ENCODE assay signal across 14 mouse cellular contexts in genomic region chr1:161444858-161445257, GRCm38 (mm10). TPM values are rescaled to one million over a fixed set of nuclear protein-coding genes. Genes with fewer than 3 reads are reported as not detected.
DNase-seq lines count a peak whose midpoint lies in the region; ATAC-seq lines count a peak whose summit lies in the region.
"Had no signal": no experiment of that assay in that cellular context is flagged by ENCODE, and none has a peak within 500 bp of the region (broad histone marks: within the 10 kb centered on the region; RNA-seq: fewer than 3 reads in every experiment).

No protein-coding gene starts in this region.

- H3K9ac ChIP-seq in neural tube, embryonic 15.5 days (replicated peaks) = no peak overlapping the region
- H3K9ac ChIP-seq in lung, embryonic 16.5 days (ENCODE audit: low read length) = no peak overlapping the region; the same call in 1 of the 2 replicates
- H3K9ac ChIP-seq: neural tube, embryonic 13.5 days had no signal

- no peaks in the 10 kb centered on the region for H3K4me1 ChIP-seq in neural tube, embryonic 15.5 days
- H3K4me1 ChIP-seq in lung, embryonic 16.5 days (replicated peaks; ENCODE audit: control insufficient read depth, insufficient read depth, low read length) = peaks cover 10% of the 10 kb centered on the region; the same call in 1 of the 2 replicates
- H3K4me1 ChIP-seq in heart, embryonic 10.5 days = no peaks in the 10 kb centered on the region
- H3K4me1 ChIP-seq: neural tube, embryonic 13.5 days had no signal

- no peak overlapping the region for H3K27ac ChIP-seq in neural tube, embryonic 15.5 days (replicated peaks)
- peak overlapping the region; percentile 83 for H3K27ac ChIP-seq in lung, embryonic 16.5 days (ENCODE audit: low read length)
- H3K27ac ChIP-seq in heart, embryonic 10.5 days = no peak overlapping the region
- H3K27ac ChIP-seq: neural tube, embryonic 13.5 days had no signal

- DNase-seq in neural tube, embryonic 10.5 days (ENCODE audit: extremely low spot score, low spot score) = peak; percentile 21
- peak; percentile 8 to 11 for DNase-seq in kidney, adult 8-10 months
- DNase-seq in urinary bladder, postnatal 36 days (ENCODE audit: low spot score in 2 of 2) = peak; percentile 56 to 61
- no peak for DNase-seq in adrenal gland, postnatal 14 days
- DNase-seq in heart, embryonic 10.5 days (ENCODE audit: low spot score) = no peak
- DNase-seq in left cerebral cortex, postnatal 36 days (ENCODE audit: low spot score in 2 of 2) = no peak
- DNase-seq: gastrocnemius, postnatal 10 days had no signal

- no peaks in the 10 kb centered on the region for H3K36me3 ChIP-seq in neural tube, embryonic 15.5 days
- no peaks in the 10 kb centered on the region for H3K36me3 ChIP-seq in lung, embryonic 16.5 days (ENCODE audit: control insufficient read depth, insufficient read depth, low read length)
- H3K36me3 ChIP-seq in heart, embryonic 10.5 days = no peaks in the 10 kb centered on the region
- H3K36me3 ChIP-seq: neural tube, embryonic 13.5 days had no signal

- no peak for ATAC-seq in neural tube, embryonic 15.5 days (ENCODE audit: low FRiP score)
- ATAC-seq in lung, embryonic 16.5 days (ENCODE audit: low read depth) = peak; percentile 94
- ATAC-seq: CD4-positive, CD25-positive, alpha-beta regulatory T cell, adult 4 months had no signal

- intact Hi-C loops in left cerebral cortex, postnatal 36 days (cut with DNase I) = no loop called here

- 60% methylated on average over 7 of the region's 7 CpGs for WGBS in neural tube, embryonic 15.5 days
- WGBS in lung, embryonic 16.5 days = 53% methylated on average over 7 of the region's 7 CpGs
- 75% methylated on average over 7 of the region's 7 CpGs for WGBS in heart, embryonic 10.5 days

- no peak overlapping the region for H3K4me3 ChIP-seq in neural tube, embryonic 15.5 days (replicated peaks)
- H3K4me3 ChIP-seq in lung, embryonic 16.5 days (ENCODE audit: low read length) = no peak overlapping the region
- H3K4me3 ChIP-seq in heart, embryonic 10.5 days = no peak overlapping the region
- H3K4me3 ChIP-seq: neural tube, embryonic 13.5 days had no signal

- no peaks in the 10 kb centered on the region for H3K9me3 ChIP-seq in neural tube, embryonic 15.5 days (replicated peaks)
- H3K9me3 ChIP-seq in lung, embryonic 16.5 days (ENCODE audit: control insufficient read depth, low read length) = no peaks in the 10 kb centered on the region
- H3K9me3 ChIP-seq in heart, embryonic 10.5 days = no peaks in the 10 kb centered on the region
- H3K9me3 ChIP-seq: neural tube, embryonic 13.5 days had no signal

- no peak overlapping the region for H3K4me2 ChIP-seq in neural tube, embryonic 15.5 days
- no peak overlapping the region for H3K4me2 ChIP-seq in lung, embryonic 16.5 days (ENCODE audit: low read depth, low read length)
- H3K4me2 ChIP-seq: neural tube, embryonic 13.5 days had no signal

- H3K27me3 ChIP-seq in neural tube, embryonic 15.5 days (replicated peaks) = no peaks in the 10 kb centered on the region
- H3K27me3 ChIP-seq in lung, embryonic 16.5 days (ENCODE audit: control insufficient read depth, insufficient read depth, low read depth, low read length) = no peaks in the 10 kb centered on the region
- no peaks in the 10 kb centered on the region for H3K27me3 ChIP-seq in heart, embryonic 10.5 days (ENCODE audit: insufficient read depth, poor library complexity, severe bottlenecking)
- H3K27me3 ChIP-seq: neural tube, embryonic 13.5 days had no signal

RNA-seq across cellular contexts. Expression of gene Tnfsf18, which starts 49.6 kb away (rescaled TPM):
- polyA plus RNA-seq in neural tube, embryonic 15.5 days (2015; fragmentation: Nextera tagmentation; extraction: Ambion mirVana) = not detected in 2 replicates
- polyA plus RNA-seq in lung, embryonic 16.5 days (2015; fragmentation: Nextera tagmentation; extraction: Ambion mirVana) = 0.10 and 0.16 TPM in 2 replicates
- not detected in 2 replicates for total RNA-seq in adrenal gland, postnatal 14 days (2021)
- 0.11 TPM in 1 of 2 replicates, not detected in the other for polyA plus RNA-seq in heart, embryonic 10.5 days (2016; fragmentation: Nextera tagmentation; extraction: Ambion mirVana)
- not detected for total RNA-seq in left cerebral cortex, postnatal 36 days (2021)
- total RNA-seq: gastrocnemius, postnatal 10 days; left cerebral cortex, adult 8-10 months; megakaryocyte, adult 5-6 weeks had no signal
- polyA plus RNA-seq: CD4-positive, CD25-positive, alpha-beta regulatory T cell, adult 4 months; hindbrain, embryonic 11.5 days; neural tube, embryonic 13.5 days had no signal

RNA-seq across cellular contexts. Expression of gene Tnfsf4, which starts 49.6 kb away (rescaled TPM):
- not detected in 2 replicates for polyA plus RNA-seq in neural tube, embryonic 15.5 days (2015; fragmentation: Nextera tagmentation; extraction: Ambion mirVana)
- not detected in 2 replicates for polyA plus RNA-seq in lung, embryonic 16.5 days (2015; fragmentation: Nextera tagmentation; extraction: Ambion mirVana)
- total RNA-seq in adrenal gland, postnatal 14 days (2021) = not detected in 2 replicates
- polyA plus RNA-seq in heart, embryonic 10.5 days (2016; fragmentation: Nextera tagmentation; extraction: Ambion mirVana) = not detected in 2 replicates
- total RNA-seq in left cerebral cortex, postnatal 36 days (2021) = not detected
- total RNA-seq: gastrocnemius, postnatal 10 days; left cerebral cortex, adult 8-10 months; megakaryocyte, adult 5-6 weeks had no signal
- polyA plus RNA-seq: hindbrain, embryonic 11.5 days; neural tube, embryonic 13.5 days had no signal

Comparison
In these comparisons a context has a peak if more than half of its experiments do, and no peak if none do; other contexts are left out.
1. DNase-seq: peak in neural tube, embryonic 10.5 days (single experiment), kidney, adult 8-10 months (2 of 2) and urinary bladder, postnatal 36 days (2 of 2); none in adrenal gland, postnatal 14 days (single experiment), heart, embryonic 10.5 days (single experiment) and left cerebral cortex, postnatal 36 days (0 of 2).